Mouse (Mus musculus): ENCODE measurements around the gene Svbp.

Svbp gene

GRCm38 (mm10) chr4:119194909-119195581 lies at the start of gene Svbp:
Gene Svbp (plus strand): TSS chr4:119195306.
- peak; percentile 81 for DNase-seq (ENCODE audit: low spot score)

GRCm38 (mm10) chr4:119146816-119147215 lies 48.3 kb upstream of the Svbp start:
- no peak for DNase-seq (ENCODE audit: low spot score)

GRCm38 (mm10) chr4:119147347-119147746 lies 47.8 kb upstream of the Svbp start:
- DNase-seq (ENCODE audit: low spot score): no peak

GRCm38 (mm10) chr4:119148741-119149140 lies 46.4 kb upstream of the Svbp start:
- no peak for DNase-seq (ENCODE audit: low spot score)

- peak; percentile 73 for DNase-seq (ENCODE audit: low spot score)
Measured at GRCm38 (mm10) chr4:119157186-119157585, 37.9 kb upstream of the Svbp start.

- no peak for DNase-seq (ENCODE audit: low spot score)
Measured at GRCm38 (mm10) chr4:119157891-119158290, 37.2 kb upstream of the Svbp start.

GRCm38 (mm10) chr4:119161358-119161757 lies 33.7 kb upstream of the Svbp start:
- DNase-seq (ENCODE audit: low spot score): no peak

GRCm38 (mm10) chr4:119162990-119163389 lies 32.1 kb upstream of the Svbp start:
- no peak for DNase-seq (ENCODE audit: low spot score)

GRCm38 (mm10) chr4:119165916-119166315 lies 29.2 kb upstream of the Svbp start:
- no peak for DNase-seq (ENCODE audit: low spot score)

GRCm38 (mm10) chr4:119167068-119167467 lies 28.0 kb upstream of the Svbp start:
- no peak for DNase-seq (ENCODE audit: low spot score)

- peak; percentile 91 for DNase-seq (ENCODE audit: low spot score)
Measured at GRCm38 (mm10) chr4:119167663-119168062, 27.4 kb upstream of the Svbp start.

- DNase-seq (ENCODE audit: low spot score): no peak
Measured at GRCm38 (mm10) chr4:119172919-119173650, 22.0 kb upstream of the Svbp start.

GRCm38 (mm10) chr4:119173851-119174453 lies 21.2 kb upstream of the Svbp start, which contains the start of gene Zfp691:
Gene Zfp691 (minus strand): TSS chr4:119174195.
- DNase-seq (ENCODE audit: low spot score): peak; percentile 97

- peak; percentile 36 for DNase-seq (ENCODE audit: low spot score)
Measured at GRCm38 (mm10) chr4:119177702-119178101, 17.4 kb upstream of the Svbp start.

- no peak for DNase-seq (ENCODE audit: low spot score)
Measured at GRCm38 (mm10) chr4:119178331-119178730, 16.8 kb upstream of the Svbp start.

- no peak for DNase-seq (ENCODE audit: low spot score)
Measured at GRCm38 (mm10) chr4:119180133-119180707, 14.9 kb upstream of the Svbp start.

- peak; percentile 39 for DNase-seq (ENCODE audit: low spot score)
Measured at GRCm38 (mm10) chr4:119181456-119181855, 13.7 kb upstream of the Svbp start.

- DNase-seq (ENCODE audit: low spot score): no peak
Measured at GRCm38 (mm10) chr4:119183525-119183924, 11.6 kb upstream of the Svbp start.

GRCm38 (mm10) chr4:119185771-119186170 lies 9.3 kb upstream of the Svbp start:
- no peak for DNase-seq (ENCODE audit: low spot score)

- DNase-seq (ENCODE audit: low spot score): no peak
Measured at GRCm38 (mm10) chr4:119188060-119188785, 6.9 kb upstream of the Svbp start.

GRCm38 (mm10) chr4:119189392-119189791 lies 5.7 kb upstream of the Svbp start:
- DNase-seq (ENCODE audit: low spot score): no peak

- DNase-seq (ENCODE audit: low spot score): no peak
Measured at GRCm38 (mm10) chr4:119189864-119190263, 5.2 kb upstream of the Svbp start, which contains the start of gene Ermap. Gene Ermap (minus strand): TSS chr4:119190011.
